Mouse (Mus musculus): ENCODE measurements around the gene Olfr1212.

Olfr1212 gene

GRCm38 (mm10) chr2:88953669-88954068 lies at the start of gene Olfr1212:
Gene Olfr1212, plus strand, starts transcription at chr2:88953969.
- DNase-seq (ENCODE audit: low spot score) = no peak

- DNase-seq (ENCODE audit: low spot score) = no peak
Measured at GRCm38 (mm10) chr2:88915057-88915456, 38.7 kb upstream of the Olfr1212 start, which contains the start of gene Olfr1209. Gene Olfr1209, minus strand, starts transcription at chr2:88915157.

GRCm38 (mm10) chr2:88938011-88938410 lies 15.8 kb upstream of the Olfr1212 start, which contains the start of gene Olfr1211:
Gene Olfr1211, minus strand, starts transcription at chr2:88938111.
- no peak for DNase-seq (ENCODE audit: low spot score)

GRCm38 (mm10) chr2:88980181-88980580 lies 26.4 kb downstream of the Olfr1212 start, which contains the start of gene Gm13762:
Gene Gm13762, minus strand, starts transcription at chr2:88980281.
- no peak for DNase-seq (ENCODE audit: low spot score)

- DNase-seq (ENCODE audit: low spot score) = no peak
Measured at GRCm38 (mm10) chr2:88992553-88992952, 38.8 kb downstream of the Olfr1212 start, which contains the start of gene Olfr1214. Gene Olfr1214, minus strand, starts transcription at chr2:88992653.

GRCm38 (mm10) chr2:89006873-89007272 lies 53.1 kb downstream of the Olfr1212 start, which contains the start of gene Olfr1215:
Gene Olfr1215, minus strand, starts transcription at chr2:89006973.
- no peak for DNase-seq (ENCODE audit: low spot score)
